ENCODE assay signal across 19 mouse cellular contexts in genomic region chr6:24651538-24651937, GRCm38 (mm10). TPM values are rescaled to one million over a fixed set of nuclear protein-coding genes. Genes with fewer than 3 reads are reported as not detected.
"Had no signal": no experiment of that assay in that cellular context is flagged by ENCODE, and none has a peak within 500 bp of the region (broad histone marks: within the 10 kb centered on the region; RNA-seq: fewer than 3 reads in every experiment).

No protein-coding gene starts in this region.

- H3K4me2 ChIP-seq: kidney, embryonic 15.5 days; limb, embryonic 15.5 days; midbrain, embryonic 12.5 days; neural tube, embryonic 13.5 days had no signal

- H3K27ac ChIP-seq: kidney, embryonic 15.5 days; limb, embryonic 15.5 days; midbrain, embryonic 12.5 days; neural tube, embryonic 13.5 days had no signal

- H3K36me3 ChIP-seq: limb, embryonic 15.5 days; midbrain, embryonic 12.5 days; neural tube, embryonic 13.5 days had no signal

- DNase-seq: lung, adult 18-20 months; retina, postnatal 1 day; right cerebral cortex, postnatal 4 days; spleen, adult 18-20 months; thymus, adult 18-20 months; thymus, postnatal 14 days had no signal

- ATAC-seq: inflammation-experienced regulatory T-cells, adult 6 months; midbrain, embryonic 16.5 days had no signal

- H3K9me3 ChIP-seq: kidney, embryonic 15.5 days; limb, embryonic 15.5 days; midbrain, embryonic 12.5 days; neural tube, embryonic 13.5 days had no signal

- H3K4me3 ChIP-seq: kidney, embryonic 15.5 days; limb, embryonic 15.5 days; midbrain, embryonic 12.5 days; neural tube, embryonic 13.5 days had no signal

- H3K4me1 ChIP-seq: kidney, embryonic 15.5 days; limb, embryonic 15.5 days had no signal

- H3K9ac ChIP-seq: kidney, embryonic 15.5 days; limb, embryonic 15.5 days; midbrain, embryonic 12.5 days; neural tube, embryonic 13.5 days had no signal

- H3K27me3 ChIP-seq: kidney, embryonic 15.5 days; limb, embryonic 15.5 days; midbrain, embryonic 12.5 days; neural tube, embryonic 13.5 days had no signal

RNA-seq across cellular contexts. Expression of gene Lmod2, which starts 54.0 kb away (rescaled TPM):
- total RNA-seq: layer of hippocampus, adult 18-20 months; layer of hippocampus, postnatal 10 days; left cerebral cortex, adult 18-20 months; left cerebral cortex, postnatal 25 days; megakaryocyte-erythroid progenitor cell, adult 5-6 weeks had no signal
- polyA plus RNA-seq: inflammation-experienced regulatory T-cells, adult 6 months; limb, embryonic 11.5 days; midbrain, embryonic 12.5 days; midbrain, embryonic 16.5 days; stomach, embryonic 14.5 days had no signal
